Comparison of ENCODE assay signal across 16 mouse cellular contexts in the genomic region with DNA sequence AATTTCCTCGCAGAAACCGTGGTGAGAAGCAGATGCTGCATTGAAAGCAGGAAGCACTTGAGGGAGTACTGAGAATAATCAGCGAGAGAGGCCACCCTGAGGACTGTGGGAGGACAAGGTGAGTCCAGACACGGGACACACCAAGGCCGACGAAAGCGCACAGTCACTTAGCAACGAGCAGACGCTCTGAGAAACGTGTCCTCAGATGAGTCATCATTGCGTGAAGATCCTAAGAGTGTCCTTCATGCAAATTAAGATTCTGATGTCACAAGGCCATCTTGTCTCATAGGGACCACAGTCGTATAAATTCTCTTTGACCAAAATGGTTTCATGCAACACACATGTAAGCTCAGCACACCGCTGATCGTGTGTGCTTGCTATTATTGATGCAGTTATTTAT. TPM values are rescaled to one million over a fixed set of nuclear protein-coding genes. Genes with fewer than 3 reads are reported as not detected.
"Had no signal": no experiment of that assay in that cellular context is flagged by ENCODE, and none has a peak within 500 bp of the region (broad histone marks: within the 10 kb centered on the region; RNA-seq: fewer than 3 reads in every experiment).

No protein-coding gene starts in this region.

- H3K27me3 ChIP-seq: liver, embryonic 13.5 days; lung, embryonic 15.5 days; midbrain, embryonic 12.5 days; stomach, embryonic 15.5 days had no signal

- H3K4me3 ChIP-seq: limb, embryonic 12.5 days; liver, embryonic 13.5 days; lung, embryonic 15.5 days; midbrain, embryonic 12.5 days; stomach, embryonic 15.5 days had no signal

- H3K4me2 ChIP-seq: limb, embryonic 12.5 days; liver, embryonic 13.5 days; lung, embryonic 15.5 days; midbrain, embryonic 12.5 days; stomach, embryonic 15.5 days had no signal

- H3K9me3 ChIP-seq: limb, embryonic 12.5 days; liver, embryonic 13.5 days; lung, embryonic 15.5 days; stomach, embryonic 15.5 days had no signal

- H3K4me1 ChIP-seq: stomach, embryonic 15.5 days had no signal

- DNase-seq: kidney, postnatal 14 days; layer of hippocampus, postnatal 36 days; liver; liver, embryonic 13.5 days; liver, postnatal 0 days; right cerebral cortex, postnatal 14 days; thymus, adult 2 months; thymus, postnatal 25 days had no signal

- H3K27ac ChIP-seq: limb, embryonic 12.5 days; liver, embryonic 13.5 days; lung, embryonic 15.5 days; midbrain, embryonic 12.5 days; stomach, embryonic 15.5 days had no signal

- H3K36me3 ChIP-seq: limb, embryonic 12.5 days; liver, embryonic 13.5 days; lung, embryonic 15.5 days; midbrain, embryonic 12.5 days; stomach, embryonic 15.5 days had no signal

- H3K9ac ChIP-seq: limb, embryonic 12.5 days; liver, embryonic 13.5 days; liver, postnatal 0 days; lung, embryonic 15.5 days; midbrain, embryonic 12.5 days; stomach, embryonic 15.5 days had no signal

RNA-seq across cellular contexts. Expression of gene Fxyd3, which starts 24.3 kb away (rescaled TPM):
- total RNA-seq: layer of hippocampus, postnatal 36 days; left cerebral cortex, postnatal 25 days; megakaryocyte-erythroid progenitor cell, adult 5-6 weeks had no signal
- polyA plus RNA-seq: midbrain, postnatal 0 days; neural tube, embryonic 14.5 days had no signal

RNA-seq across cellular contexts. Expression of gene Scn1b, which starts 26.0 kb away (rescaled TPM):
- total RNA-seq: megakaryocyte-erythroid progenitor cell, adult 5-6 weeks had no signal

RNA-seq across cellular contexts. Expression of gene Lgi4, which starts 41.6 kb away (rescaled TPM):
- total RNA-seq: megakaryocyte-erythroid progenitor cell, adult 5-6 weeks had no signal
- polyA plus RNA-seq: liver, postnatal 0 days; neural tube, embryonic 14.5 days had no signal

RNA-seq across cellular contexts. Expression of gene Fxyd1, which starts 43.8 kb away (rescaled TPM):
- total RNA-seq: megakaryocyte-erythroid progenitor cell, adult 5-6 weeks had no signal
